Mouse (Mus musculus): Measurements from ENCODE around the gene Fbl.

DNA sequence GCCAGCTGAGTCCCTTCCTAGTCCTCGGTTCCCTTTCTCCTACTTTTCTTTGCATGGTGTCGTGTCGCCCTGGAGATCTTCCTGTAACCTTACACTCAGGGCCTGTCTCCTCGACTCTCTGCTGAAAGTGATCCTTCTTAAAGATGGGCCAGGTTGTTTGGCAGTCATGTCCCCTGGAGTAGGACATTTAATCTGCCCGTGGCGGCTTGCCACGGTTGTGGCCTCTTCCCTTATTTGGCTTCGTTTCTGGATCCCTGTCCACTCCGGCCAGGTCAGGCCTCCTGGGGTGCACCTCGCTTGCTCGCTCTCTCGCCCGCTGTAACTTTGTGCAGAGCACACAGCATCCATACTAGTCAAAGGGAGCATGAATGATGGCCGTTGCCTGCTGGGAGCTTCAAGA lies 27.0 kb downstream of the Fbl start:
- TF ChIP-seq CTCF (IDR thresholded peaks at IDR 0.05; ENCODE audit: low read depth, low read length) (no peak), GATA2 (IDR thresholded peaks at IDR 0.05; ENCODE audit: borderline replicate concordance, low read depth, low read length) (no peak), GATA1 (IDR thresholded peaks at IDR 0.05; ENCODE audit: borderline replicate concordance, low read length) (no peak), TAL1 (conservative IDR thresholded peaks at IDR 0.05; ENCODE audit: low read depth, low read length) (no peak)
